Mouse (Mus musculus): Measurements from ENCODE around the gene Olfr311.
A peak's percentile ranks its signal among the peaks of the same experiment; 100 is the strongest.
"Not testable (repeated sequence)": the region's sequence is repeated elsewhere in the genome, so short reads cannot be mapped to it uniquely, and the experiment has no call there.

Olfr311 gene

GRCm38 (mm10) chr11:58838951-58839350, at the start of gene Olfr311:
Gene Olfr311, plus strand, starts transcription at chr11:58839251.
- not testable (repeated sequence) for DNase-seq (ENCODE audit: low spot score in 2 of 2)

- no peak for DNase-seq (ENCODE audit: low spot score in 2 of 2)
These were observed 49.5 kb upstream of the Olfr311 start for GRCm38 (mm10) chr11:58789532-58789931.

- DNase-seq (ENCODE audit: low spot score in 2 of 2): no peak
These were observed 49.0 kb upstream of the Olfr311 start for GRCm38 (mm10) chr11:58790053-58790452.

- DNase-seq (ENCODE audit: low spot score in 2 of 2): no peak
These were observed 48.4 kb upstream of the Olfr311 start for GRCm38 (mm10) chr11:58790646-58791045.

- no peak for DNase-seq (ENCODE audit: low spot score in 2 of 2)
These were observed 43.2 kb upstream of the Olfr311 start for GRCm38 (mm10) chr11:58795856-58796255.

- DNase-seq (ENCODE audit: low spot score in 2 of 2): no peak
These were observed 42.2 kb upstream of the Olfr311 start for GRCm38 (mm10) chr11:58796850-58797249.

GRCm38 (mm10) chr11:58799747-58800146, 39.3 kb upstream of the Olfr311 start:
- DNase-seq (ENCODE audit: low spot score in 2 of 2): no peak

GRCm38 (mm10) chr11:58801558-58802228, 37.4 kb upstream of the Olfr311 start, which contains the start of gene Fam183b:
Gene Fam183b, minus strand, starts transcription at chr11:58801960.
- DNase-seq (ENCODE audit: low spot score in 2 of 2): no peak

- no peak for DNase-seq (ENCODE audit: low spot score in 2 of 2)
These were observed 35.2 kb upstream of the Olfr311 start for GRCm38 (mm10) chr11:58803871-58804270.

- DNase-seq (ENCODE audit: low spot score in 2 of 2): no peak
These were observed 34.7 kb upstream of the Olfr311 start for GRCm38 (mm10) chr11:58804393-58804792.

GRCm38 (mm10) chr11:58812001-58812400, 27.1 kb upstream of the Olfr311 start:
- DNase-seq (ENCODE audit: low spot score in 2 of 2): no peak

GRCm38 (mm10) chr11:58814700-58815099, 24.4 kb upstream of the Olfr311 start, which contains the start of gene Olfr313:
Gene Olfr313, plus strand, starts transcription at chr11:58815000.
- DNase-seq (ENCODE audit: low spot score in 2 of 2): not testable (repeated sequence)

GRCm38 (mm10) chr11:58815676-58816075, 23.4 kb upstream of the Olfr311 start:
- no peak for DNase-seq (ENCODE audit: low spot score in 2 of 2)

- DNase-seq (ENCODE audit: low spot score in 2 of 2): not testable (repeated sequence)
These were observed 10.1 kb upstream of the Olfr311 start, which contains the start of gene Olfr312 for GRCm38 (mm10) chr11:58828937-58829336. Gene Olfr312, plus strand, starts transcription at chr11:58829237.

- DNase-seq (ENCODE audit: low spot score in 2 of 2): no peak
These were observed 9.3 kb upstream of the Olfr311 start for GRCm38 (mm10) chr11:58829764-58830163.

- DNase-seq (ENCODE audit: low spot score in 2 of 2): not testable (repeated sequence)
These were observed 6.5 kb upstream of the Olfr311 start for GRCm38 (mm10) chr11:58832541-58832940.

- DNase-seq (ENCODE audit: low spot score in 2 of 2): peak; percentile 77 to 84
These were observed 7.9 kb downstream of the Olfr311 start, which contains the start of gene Gm12258 for GRCm38 (mm10) chr11:58846919-58847461. Gene Gm12258, plus strand, starts transcription at chr11:58847158.

- no peak for DNase-seq (ENCODE audit: low spot score in 2 of 2)
These were observed 8.6 kb downstream of the Olfr311 start for GRCm38 (mm10) chr11:58847636-58848035.

- no peak for DNase-seq (ENCODE audit: low spot score in 2 of 2)
These were observed 10.7 kb downstream of the Olfr311 start for GRCm38 (mm10) chr11:58849731-58850130.

- DNase-seq (ENCODE audit: low spot score in 2 of 2): no peak
These were observed 21.7 kb downstream of the Olfr311 start for GRCm38 (mm10) chr11:58860744-58861143.

GRCm38 (mm10) chr11:58867039-58867953, 28.2 kb downstream of the Olfr311 start, which contains the start of gene 2810021J22Rik:
Gene 2810021J22Rik, plus strand, starts transcription at chr11:58867216.
- DNase-seq (ENCODE audit: low spot score in 2 of 2): peak; percentile 76 to 85

GRCm38 (mm10) chr11:58867954-58868330, 28.9 kb downstream of the Olfr311 start:
- no peak for DNase-seq (ENCODE audit: low spot score in 2 of 2)

Data from urinary bladder, postnatal 36 days (tissue).